Mouse (Mus musculus) spleen, postnatal 0 days (tissue): ENCODE results near the gene Bpifc. TPM values are rescaled to one million over a fixed set of nuclear protein-coding genes. Genes with fewer than 3 reads are reported as not detected.

Experiments
- polyA plus RNA-seq: library from polyadenylated mRNA; unstranded; fragments of >200 nt; fragmentation: Nextera tagmentation; extraction: Ambion mirVana; gene quantifications from 2 replicates; pipeline ENCODE4 v1.2.1, GENCODE M21; 2015

The Bpifc gene
- not detected in 2 replicates for polyA plus RNA-seq

DNA sequence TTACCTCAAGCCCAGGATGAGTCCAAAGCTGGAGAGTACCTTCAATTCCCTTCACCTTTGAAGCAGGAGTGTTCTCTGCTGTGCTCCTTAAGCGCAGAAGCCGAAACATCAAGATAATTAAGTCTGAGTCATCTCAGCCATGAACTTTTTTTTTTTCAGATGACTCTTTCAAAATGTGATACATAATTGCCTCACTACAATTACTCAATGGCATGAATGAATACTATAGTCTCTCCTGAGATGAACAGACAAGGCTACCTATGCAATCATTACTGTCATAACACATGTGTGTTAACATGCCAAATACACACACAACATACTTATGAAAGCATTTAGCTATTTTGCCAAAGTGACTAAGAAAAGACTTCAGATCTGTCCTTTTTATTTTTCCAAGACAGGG lies at the start of gene Bpifc:
Bpifc (minus strand) TSS at position 115 of the 400 bp plus-strand sequence.

DNA sequence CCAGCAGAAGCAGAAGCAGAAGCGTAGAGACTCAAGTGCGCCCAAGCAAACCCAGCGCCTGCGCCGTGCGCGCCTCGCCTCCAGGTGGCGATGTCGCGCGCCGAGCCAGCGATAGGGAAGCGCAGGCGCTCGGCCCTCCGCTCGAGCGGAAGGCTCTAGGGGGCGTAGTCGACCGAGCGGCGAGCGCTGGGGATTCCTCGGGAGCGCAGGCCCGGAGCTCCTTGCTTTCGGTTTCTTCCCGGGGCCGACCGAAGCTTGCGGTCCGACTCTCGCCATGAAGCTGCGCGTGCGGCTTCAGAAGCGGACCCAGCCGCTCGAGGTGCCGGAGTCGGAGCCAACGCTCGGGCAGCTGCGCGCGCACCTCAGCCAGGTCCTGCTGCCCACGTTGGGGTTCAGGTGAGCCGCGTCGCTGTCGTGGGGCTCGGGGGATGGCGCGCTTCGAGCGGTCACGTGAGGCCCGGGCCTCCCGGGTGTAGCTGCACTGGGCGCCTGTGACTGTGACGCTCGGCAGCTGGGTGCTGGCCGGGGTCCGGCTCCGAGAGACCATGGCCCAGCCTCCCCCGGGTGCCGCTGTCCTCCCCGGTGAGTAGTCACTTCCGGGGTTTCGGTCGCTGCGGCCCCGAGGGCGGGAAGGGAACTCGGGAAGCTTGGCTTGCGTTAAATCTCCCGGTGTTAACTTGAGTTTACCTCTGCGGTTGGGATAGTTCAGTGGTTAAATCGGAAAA lies 10.2 kb upstream of the Bpifc start, which contains the start of gene Fbxo7:
Fbxo7 (plus strand) TSS at position 224 of the 725 bp plus-strand sequence.

DNA sequence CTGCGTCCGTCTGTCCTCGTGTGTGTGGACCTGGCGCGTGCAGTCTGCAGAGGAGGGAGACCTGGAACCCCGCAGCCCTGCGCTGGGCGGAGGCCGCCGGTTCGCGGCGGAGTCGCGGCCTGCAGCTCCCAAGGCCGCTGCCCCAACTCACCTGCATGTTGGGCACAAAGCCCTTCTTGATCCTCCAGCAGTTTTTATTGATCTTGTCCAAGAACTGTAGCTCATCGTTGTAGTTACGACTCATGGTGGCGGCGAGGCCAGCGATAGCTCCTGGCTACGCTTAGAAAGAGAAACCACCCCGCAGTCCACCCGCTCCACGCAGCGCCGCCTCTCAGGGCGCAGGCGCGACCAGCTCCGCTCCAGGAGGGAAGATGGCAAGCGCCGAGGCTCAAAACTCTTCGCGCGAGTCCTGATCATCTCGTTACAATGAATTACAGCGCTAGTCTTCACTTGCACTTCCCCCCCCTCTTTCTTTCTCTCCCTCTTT lies 54.2 kb downstream of the Bpifc start, which contains the start of gene Rtcb:
Rtcb (minus strand) TSS at position 360 of the 487 bp plus-strand sequence.

DNA sequence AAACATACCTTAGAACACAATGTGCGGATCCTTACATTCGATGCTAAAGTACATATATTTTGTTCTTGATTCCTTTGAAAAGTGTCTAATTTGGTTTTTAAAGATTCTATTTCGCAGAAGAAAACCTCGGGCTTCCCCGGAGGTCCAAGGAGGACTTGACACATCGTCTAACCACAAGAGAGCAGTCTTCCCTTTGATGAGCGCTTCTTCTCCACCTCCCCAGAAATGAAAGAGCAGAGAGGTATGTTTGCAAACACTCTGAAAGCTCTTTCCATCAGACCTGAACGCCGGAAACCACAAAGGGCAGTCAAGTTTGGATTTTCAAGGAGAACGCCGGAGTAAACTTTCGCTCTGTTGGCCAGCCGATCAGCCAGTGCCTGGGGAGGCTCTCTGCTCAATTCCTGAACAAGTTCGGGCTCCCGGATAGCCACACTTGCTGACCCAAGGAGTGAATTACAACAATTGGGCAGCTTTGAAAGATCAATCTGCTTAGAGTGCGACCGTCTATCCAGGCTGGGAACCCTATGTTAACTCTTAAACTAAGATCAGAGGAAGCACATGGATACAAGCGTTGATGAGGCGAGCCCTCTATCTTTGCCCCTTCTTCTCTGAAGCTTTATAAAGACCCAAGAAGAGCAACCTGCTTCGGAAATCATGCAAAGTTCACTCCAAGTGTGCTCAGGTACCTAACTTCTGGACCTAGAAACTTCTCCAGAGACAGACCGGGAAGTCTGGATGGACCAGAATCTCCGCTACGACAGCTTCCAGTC lies 83.8 kb downstream of the Bpifc start, which contains the start of gene Ascl4:
Ascl4 (plus strand) TSS at position 6 of the 770 bp plus-strand sequence.

DNA sequence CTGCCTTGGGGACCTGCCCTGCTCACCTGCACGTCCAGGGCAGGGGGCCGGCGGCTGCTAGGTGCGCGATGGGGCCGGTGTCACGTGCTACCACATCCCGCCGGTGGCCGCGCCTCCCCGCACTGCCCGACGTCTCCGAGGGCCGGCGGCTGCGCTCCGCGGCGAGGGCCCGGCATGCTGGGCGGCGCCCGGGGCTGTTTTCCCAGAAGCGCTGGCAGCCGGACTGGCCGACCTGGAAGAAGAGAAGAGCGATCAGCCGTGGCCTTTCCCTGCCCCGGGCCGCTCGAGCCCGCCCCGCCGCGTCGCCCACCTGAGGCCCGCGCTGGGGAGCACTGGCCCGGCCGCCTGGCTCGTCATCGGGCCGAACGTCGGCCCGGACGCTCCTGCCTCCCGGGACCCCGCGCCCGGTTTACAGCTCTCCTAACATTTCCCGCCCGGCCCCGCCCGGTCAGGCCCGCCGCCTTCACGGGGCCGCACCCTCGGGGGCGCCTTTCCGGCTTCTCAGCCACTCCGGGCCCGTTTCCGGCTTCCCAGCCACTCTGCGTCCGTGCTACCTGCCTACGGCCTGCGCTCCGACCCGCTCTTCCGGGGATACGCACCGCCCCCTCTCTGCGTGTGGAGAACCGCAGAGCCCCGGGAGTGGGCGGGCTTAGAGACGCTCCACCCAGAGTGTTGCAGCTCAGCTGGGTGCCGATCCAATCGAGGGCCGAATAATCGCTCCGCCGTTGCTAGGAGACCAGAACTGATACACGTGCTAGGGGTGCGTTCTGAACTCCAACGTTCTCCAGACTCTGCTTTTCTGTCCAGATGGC lies 95.0 kb downstream of the Bpifc start, which contains the start of gene Prdm4:
Prdm4 (minus strand) TSS at position 645 of the 812 bp plus-strand sequence.

Other genes with a start within 250 kb of the Bpifc start
- gene Pwp1, start 182.4 kb downstream of the Bpifc start, polyA plus RNA-seq, result 34.7 and 37.7 TPM in 2 replicates
- 5.9 and 6.1 TPM in 2 replicates for gene Prdm4, start 94.8 kb downstream of the Bpifc start, polyA plus RNA-seq
- gene Ascl4, start 84.2 kb downstream of the Bpifc start, polyA plus RNA-seq, result not detected in 2 replicates
- gene Rtcb, start 54.1 kb downstream of the Bpifc start, polyA plus RNA-seq, result 88.1 and 91.2 TPM in 2 replicates
- 62.7 and 71.7 TPM in 2 replicates for gene Fbxo7, start 10.1 kb upstream of the Bpifc start, polyA plus RNA-seq